Mouse (Mus musculus) cerebellum, adult 11-12 months (tissue): ENCODE results near the gene Malrd1.

ENCODE experiments used
- DNase-seq: peaks from one replicate; pipeline ENCODE4 v3.0.0; 2022

Malrd1 gene

DNA sequence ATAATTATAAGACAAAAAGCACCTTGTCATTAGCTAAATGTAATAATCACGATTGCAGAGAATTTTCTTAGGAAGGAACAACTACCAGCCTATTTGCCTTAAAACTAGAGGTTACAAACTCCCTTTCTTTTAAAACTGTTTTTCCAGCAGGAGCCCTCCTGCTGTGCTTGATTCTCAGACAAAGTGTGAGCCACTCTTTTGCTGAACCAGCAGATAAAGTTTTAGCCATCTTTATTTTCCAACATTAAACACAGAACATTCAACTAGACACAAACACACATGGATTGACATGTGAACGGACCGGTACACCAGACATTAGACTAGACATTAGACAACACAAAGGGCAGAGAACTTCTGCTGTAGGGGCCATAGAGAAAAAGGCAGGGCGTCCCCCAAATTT is 505.3 kb downstream of the Malrd1 start:
- no peak for DNase-seq

DNA sequence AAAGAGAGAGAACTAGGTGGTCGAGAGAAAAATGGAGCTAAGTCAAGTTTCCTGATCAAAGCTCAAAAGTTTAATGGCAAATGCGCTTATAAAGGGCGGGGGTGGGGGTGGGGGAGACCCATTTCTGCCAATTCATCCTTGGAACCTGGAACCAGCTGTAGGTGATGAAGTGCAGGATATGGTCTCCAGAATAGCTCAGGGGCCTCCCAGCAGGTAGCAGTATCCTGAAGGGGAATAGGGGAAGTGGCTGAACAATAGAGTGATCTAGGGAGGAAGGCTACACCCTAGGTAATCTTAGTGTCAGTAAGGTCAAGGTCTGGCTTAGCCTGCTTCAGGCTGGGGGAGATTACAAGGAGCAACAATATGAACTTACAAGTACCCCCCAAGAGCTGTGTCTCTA is 506.5 kb downstream of the Malrd1 start:
- no peak for DNase-seq

DNA sequence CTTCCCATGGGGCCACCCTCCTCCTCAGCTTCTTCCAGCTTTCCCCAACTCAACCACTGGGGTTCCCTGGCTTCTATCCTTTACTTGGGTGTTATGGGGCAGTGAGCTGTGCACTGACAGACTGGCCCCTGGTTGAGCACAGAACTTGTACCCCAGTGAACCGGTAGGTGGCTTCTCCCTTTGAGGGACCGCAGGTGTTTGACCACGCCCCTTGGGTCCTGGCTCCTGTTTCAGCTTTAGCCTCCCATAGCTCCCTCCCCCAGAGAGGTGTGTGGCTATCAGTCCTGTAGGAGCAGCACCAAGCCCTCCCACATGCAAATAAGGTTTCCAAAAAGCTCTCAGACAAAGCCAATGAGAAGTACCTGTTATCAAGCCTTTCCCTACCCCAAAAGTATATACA is 584.4 kb downstream of the Malrd1 start:
- DNase-seq = no peak

DNA sequence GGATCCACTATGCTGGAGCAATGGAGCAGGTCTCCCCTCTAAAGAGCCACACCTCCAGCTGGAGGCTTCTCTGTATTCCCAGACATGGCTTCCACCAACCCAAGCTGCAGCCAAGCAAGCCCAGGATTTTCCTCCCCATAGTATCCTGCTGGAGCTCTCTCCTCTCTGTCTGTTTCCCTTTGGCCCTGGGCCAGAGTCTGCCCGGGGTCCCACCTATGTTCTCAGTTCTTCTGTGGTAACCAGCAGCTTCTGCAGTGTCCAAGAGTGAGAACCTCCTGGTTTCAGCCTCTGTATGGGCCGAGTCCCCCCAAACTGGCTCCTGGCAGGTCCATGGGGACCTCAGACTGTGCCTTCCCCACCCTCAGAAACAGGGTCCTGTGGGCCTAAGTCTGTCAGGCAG is 587.1 kb downstream of the Malrd1 start:
- no peak for DNase-seq

DNA sequence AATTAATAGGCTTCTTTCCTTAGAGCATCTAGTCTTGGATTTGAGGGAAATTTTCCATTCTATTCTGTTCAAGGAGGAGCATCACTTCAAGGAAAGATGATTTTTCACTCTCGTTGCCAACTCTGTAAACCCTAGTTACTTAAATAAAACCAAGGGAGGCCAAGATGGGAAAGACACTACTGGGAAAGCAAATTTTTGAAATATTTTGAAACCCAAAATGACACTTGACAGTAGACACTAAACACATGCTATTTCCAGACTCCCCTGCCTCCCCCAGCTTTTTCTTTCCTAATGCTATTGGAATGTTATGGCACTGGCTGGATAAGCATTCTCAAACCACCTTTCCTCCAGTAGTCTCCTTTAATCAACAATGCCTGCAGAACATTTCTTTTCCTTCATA is 621.7 kb downstream of the Malrd1 start:
- DNase-seq = no peak

DNA sequence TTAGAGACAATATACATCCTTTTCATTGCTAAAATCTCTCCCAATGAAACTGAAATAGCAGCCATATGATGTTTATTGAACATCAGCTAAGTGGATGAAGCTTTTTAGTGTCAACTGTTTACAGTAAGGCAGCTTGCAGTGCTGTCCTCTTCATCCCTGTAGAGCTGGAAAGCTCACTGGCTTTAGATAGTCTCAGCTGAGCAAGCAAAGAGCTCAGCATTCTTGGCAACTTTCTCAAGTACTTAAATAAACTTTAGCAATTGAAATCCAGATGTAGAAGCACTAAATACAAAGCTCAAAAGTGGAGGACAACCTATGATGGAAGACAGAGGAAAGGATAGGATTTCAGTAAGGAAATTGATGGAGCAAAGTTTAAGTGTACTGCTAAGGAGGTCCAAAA is 626.3 kb downstream of the Malrd1 start:
- DNase-seq = no peak

DNA sequence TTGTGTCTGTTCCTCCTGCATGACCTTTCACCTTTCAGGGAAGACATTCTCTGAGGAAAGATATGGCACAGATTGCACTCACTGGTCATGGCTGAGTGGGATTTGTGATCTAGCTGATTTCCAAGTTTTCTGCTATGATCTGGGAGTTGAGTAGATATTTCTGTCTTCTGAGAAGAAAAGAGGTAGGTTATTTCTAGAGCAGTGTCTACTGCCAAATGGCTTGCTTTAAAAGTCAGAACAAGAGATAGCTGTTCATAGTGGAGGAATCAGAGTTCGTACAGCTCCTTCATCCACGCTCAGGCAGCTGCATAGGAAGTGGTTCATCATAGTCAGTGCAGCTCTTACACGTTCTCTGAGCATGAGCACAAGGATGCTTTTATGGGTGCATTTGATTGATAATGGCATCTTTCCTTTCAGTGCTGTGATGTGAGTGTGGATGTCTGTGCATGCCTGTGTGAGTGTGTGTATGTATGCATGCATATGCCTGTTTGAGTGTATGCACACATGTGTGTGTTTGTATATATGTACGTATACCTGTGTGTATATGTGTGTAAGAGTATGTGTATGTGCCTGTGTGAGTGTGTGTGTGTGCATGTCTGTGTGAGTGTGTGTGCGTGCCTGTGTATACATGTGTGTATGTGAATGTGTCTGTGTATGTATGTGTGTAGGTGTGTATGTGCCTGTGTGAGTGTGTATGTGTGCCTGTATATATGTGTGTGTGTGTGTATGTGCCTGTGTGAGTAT is 637.1 kb downstream of the Malrd1 start:
- no peak for DNase-seq

DNA sequence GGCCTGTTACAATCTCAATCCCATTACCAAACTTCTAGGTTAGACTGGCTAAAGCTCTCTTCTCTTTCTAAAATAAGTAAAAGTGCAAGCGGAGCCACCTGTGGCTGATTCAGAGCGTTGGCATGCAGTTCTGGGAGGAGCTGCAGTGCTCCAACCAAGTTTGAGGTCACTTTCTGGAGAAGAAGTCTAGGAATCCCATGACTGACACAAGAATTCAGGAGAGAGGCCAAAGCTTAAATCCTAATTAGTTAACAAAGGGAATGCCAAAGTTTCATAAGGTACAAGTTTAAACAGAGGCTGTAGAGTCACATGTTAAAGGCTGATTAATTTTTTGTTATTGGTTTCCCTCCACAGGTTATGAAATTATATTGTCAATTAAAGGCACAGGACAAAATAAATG is 642.3 kb downstream of the Malrd1 start:
- DNase-seq = no peak

DNA sequence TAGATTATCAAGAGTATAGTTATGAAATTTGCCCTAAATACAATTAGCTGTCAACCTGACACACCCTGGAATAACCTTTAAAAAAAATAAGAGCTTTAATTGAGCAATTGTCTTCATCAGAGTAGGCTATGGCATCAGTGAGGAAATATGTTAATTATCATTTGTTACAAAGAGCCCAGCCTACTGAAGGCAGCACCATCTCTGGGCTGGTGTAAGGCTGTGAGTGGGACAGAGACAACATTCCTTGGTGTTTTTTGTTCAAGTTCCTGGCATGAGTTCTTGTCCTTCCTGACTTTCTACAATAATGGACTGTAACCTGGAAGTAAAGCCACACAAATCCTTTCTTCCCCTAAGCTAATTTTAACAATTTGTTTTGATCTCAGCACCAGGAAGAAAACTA is 645.8 kb downstream of the Malrd1 start:
- DNase-seq = no peak

DNA sequence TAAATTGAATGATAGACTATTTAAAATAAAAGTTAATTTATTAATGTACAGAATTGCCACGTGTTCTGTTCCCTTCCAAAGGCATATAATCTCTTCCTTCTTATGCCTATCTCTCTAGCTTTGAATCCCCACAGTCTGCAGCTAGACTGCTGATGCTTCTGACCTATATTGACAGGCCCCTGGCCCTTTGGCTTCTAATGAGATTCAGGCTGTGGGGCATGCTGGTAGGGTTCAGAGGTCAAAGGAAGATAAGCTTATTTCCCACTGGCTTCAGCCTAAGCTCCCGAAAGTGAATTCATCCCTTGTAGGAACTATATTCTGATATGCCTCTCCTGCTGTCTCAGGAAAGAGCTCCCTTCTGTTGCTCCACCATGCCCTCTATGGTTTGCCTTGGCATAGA is 647.1 kb downstream of the Malrd1 start:
- no peak for DNase-seq

DNA sequence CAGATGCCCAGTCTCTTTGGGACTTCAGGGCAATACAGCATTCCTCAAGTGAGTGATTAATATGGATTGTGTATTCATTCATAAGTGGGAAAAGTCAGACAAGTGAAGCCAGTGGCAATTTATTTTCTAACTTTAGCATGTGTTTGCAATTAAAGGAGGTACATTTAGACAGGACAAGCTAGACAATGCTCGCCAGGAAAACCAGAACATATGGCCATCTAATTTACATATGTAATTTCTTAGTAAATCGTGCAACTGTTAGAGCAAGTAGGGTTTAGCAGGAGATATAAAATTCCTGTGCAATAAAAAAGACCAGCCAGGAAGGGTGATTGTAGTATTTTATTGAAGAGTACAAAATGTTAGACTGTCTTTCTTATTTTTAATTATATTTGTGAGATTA is 655.9 kb downstream of the Malrd1 start:
- DNase-seq = no peak

DNA sequence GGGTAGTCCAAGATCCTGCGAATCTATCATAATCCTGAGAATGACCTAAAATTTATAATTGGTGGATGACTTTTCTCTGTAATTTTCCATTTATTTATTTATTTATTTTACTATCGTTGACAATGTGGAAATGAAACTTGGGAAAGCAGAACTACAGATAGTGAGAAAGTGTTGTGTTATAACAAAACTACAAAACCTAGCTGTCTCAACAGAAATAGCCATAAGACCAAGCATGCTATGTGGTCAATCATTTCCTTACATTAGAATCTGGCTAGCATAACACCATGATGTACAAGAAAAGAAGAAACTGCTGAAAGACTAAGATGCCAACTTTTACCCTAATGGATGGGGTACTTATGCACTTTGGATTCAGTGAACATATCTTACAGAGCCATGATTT is 656.9 kb downstream of the Malrd1 start:
- DNase-seq = no peak

DNA sequence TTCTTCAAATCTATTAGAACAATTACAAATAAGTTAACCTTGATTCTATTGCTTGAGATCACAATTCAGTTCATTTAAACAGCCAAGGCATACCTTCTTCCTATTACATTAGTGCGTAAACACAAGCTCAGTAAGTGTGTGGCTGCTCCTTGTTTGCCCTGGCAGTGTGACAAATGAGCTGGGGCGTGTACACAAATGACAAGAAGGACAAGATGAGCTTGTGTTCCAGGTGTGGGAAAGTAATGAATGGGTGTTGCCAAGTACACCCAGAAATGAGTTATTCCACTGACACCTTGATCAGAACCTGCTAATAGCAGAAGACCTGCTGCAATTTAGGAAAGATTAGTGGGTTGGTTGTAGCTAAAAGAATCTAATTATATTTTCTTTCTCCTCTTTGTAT is 683.7 kb downstream of the Malrd1 start:
- DNase-seq = no peak

DNA sequence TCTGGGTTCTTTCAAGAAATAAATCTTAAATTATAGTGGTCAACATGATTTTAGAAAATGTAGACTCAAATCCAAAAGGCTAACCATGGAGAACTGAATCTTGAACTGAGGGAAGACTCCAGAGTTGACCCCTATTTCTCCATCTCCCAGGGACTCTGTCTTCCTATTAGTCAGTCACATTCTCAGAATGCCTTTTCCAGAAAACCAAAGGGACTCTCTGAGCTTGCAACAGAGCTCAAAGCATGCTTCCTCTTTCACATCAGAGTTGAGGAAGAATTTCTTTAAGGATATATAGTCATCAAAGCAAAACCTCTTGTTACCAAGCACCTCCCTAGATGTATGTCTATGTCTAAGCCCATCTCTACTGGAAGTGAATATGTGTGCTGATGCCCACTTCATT is 686.5 kb downstream of the Malrd1 start:
- DNase-seq = no peak

DNA sequence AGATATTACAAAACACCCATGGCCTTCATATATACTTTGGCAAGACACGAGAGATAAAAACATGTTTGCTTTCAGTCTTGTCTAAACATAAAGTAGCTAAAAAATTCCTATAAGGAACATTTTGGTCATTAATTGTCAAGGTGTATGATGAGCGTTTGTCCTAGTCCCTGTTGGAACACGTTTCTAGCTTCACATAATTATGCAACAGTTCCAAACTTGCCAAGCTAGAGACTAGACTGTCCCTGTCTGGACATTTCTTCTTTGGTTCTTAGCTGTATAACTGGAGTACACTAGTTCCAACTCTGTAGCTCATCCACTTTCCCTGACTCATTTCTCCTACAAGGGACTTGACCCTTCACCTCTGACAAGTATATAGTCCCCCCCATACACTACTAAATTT is 687.8 kb downstream of the Malrd1 start:
- no peak for DNase-seq

DNA sequence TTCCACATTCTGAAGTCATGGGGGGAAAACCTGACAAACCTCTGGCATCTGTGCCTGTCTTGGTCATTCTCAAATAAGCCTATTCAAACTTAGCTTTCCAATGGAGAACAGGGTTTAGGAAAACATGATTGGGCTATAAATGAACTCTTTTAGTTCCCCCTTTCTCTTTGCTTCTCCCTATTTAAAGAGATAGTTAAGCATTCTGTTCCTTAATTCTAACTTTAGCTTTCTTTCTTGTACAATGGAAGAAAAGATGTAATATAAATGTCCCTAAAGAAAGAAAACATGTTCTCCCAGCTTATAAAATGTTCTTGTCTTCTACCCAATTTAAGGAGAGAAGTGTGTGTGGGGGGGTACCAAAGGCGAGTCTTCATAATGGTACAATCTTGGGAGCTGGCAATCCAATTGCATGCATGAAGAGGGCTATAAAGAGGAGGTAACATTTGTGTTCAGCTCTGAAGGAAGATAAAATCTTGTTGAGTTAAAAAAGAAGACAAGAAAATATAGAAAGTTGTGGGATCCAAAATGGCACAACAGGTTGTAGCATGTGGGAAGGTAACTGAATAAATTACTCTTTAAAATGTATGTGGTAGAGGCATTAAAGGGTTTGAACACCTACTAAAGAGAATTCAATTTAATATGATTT is 702.0 kb downstream of the Malrd1 start:
- no peak for DNase-seq

DNA sequence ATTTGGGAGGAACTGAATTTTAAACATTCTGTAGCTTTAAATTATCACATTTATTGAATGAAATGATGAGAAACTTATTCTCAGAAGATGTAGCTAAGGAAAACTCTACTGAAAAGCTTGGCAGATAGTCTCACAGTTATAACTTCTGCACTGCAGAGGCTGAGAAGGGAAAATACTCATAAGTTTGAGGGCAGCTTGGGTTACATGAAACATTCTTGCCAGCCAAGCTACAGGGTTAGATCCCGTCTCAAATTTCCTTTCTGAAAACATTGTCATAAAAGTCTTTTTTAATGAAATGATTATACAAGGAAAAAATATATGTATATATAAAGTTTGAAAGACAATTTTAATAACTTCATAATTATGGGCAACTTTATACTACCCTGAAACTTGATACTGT is 714.6 kb downstream of the Malrd1 start:
- no peak for DNase-seq

DNA sequence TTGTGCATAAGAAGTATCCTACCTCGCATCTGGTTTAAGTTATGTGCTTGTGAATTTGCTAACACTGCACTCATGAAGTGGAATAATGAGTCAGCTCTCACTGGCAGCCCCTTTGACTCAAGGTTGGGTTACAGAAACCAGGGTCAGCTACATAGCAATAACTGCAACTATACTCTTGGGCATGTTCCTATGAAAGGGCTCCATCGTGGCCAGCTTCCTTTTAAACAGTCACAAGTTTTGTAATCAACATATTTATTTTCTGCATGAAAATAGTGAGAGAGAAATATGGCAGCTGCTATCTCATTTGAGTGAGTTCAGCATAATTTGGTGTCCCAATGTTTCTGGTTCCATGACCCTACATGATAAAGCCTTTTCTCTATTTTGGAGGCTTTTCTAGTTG is 716.8 kb downstream of the Malrd1 start:
- no peak for DNase-seq

DNA sequence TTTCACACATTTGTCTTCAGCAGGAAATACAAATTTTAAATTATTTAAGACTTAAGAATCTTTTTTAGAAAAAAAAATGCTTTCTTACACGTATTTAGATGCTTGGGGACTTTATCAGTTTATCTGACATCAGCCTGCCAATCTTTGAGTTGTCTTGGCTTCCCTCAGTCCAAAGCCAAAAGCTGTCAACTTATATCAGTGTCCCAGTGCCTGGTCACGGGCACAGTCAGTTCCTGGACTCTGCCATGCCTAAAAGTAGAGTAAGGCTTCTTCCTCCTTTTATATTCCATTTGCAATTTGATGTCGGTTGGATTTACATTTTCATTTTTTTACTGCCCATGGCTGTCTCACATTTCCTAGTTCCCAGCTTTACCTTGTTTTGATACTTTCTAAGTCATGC is 722.6 kb downstream of the Malrd1 start:
- DNase-seq = no peak

DNA sequence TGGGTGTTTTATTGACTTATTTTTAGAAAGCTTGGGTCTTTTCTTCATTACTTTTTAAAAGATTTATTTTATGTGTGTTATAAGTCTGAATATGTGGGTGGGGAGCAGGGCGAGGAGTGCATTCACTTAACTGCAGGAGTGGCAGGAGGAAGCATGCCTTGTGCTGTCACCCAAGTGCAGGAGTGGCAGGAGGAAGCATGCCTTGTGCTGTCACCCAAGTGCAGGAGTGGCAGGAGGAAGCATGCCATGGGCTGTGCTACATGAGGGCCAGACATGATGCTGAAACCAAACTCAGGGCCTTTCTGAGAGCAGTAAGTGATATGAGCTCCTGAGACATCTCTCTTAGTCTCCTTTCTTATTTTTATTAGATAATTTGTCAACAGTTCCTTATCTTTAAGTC is 726.0 kb downstream of the Malrd1 start:
- DNase-seq = no peak
